Mouse (Mus musculus): ENCODE data around the gene Arx. TPM values are rescaled to one million over a fixed set of nuclear protein-coding genes. Genes with fewer than 3 reads are reported as not detected.

Arx gene
- polyA plus RNA-seq, 1 experiment from 2014 or later: 0.09 TPM

- Histone ChIP-seq H3K4me1 (ENCODE audit: control insufficient read depth, insufficient read depth, low read length) (no peaks in the 10 kb centered on the region), H3K36me3 (ENCODE audit: control insufficient read depth, insufficient read depth, low read length) (no peaks in the 10 kb centered on the region), H3K4me3 (ENCODE audit: low read depth, low read length) (no peak overlapping the region), H3K9ac (ENCODE audit: low read depth, low read length) (no peak overlapping the region), H3K27ac (ENCODE audit: low read depth, low read length) (no peak overlapping the region), H3K27me3 (ENCODE audit: control insufficient read depth, insufficient read depth, low read length) (peaks cover 68% of the 10 kb centered on the region), H3K4me2 (no peak overlapping the region), H3K9me3 (replicated peaks; ENCODE audit: control insufficient read depth, low read length) (no peaks in the 10 kb centered on the region)
- ATAC-seq (replicated peaks; ENCODE audit: insufficient number of reproducible peaks, low FRiP score, low TSS enrichment): no peak
- WGBS (ENCODE audit: insufficient replicate concordance): 19% methylated on average over 10 of the region's 10 CpGs
Measured at GRCm38 (mm10) chrX:93300183-93300815, 14.1 kb downstream of the Arx start.

DNA sequence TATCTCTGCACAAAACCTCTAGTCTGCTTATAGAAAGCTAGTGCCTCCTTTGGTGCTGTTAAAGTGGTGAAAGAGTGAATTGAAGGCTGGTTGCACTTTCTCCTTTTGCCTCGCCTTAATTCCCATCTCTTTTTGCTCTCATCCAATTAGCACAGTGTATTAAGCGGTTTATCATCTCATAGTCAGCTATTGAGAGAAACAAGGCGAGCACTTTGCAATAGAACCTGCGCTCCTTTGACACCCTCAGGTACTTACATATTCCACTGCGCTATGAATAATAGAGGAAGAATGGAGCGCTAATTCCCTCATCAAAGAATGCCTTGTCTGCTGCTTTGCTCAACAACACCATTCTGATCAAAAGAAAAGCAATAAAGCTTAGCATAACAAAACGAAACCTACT is 15.6 kb downstream of the Arx start:
- H3K4me3 ChIP-seq (ENCODE audit: low read depth, low read length): no peak overlapping the region
- no peaks in the 10 kb centered on the region for H3K9me3 ChIP-seq (replicated peaks; ENCODE audit: control insufficient read depth, low read length)
- WGBS (ENCODE audit: insufficient replicate concordance): 11% methylated on average over 7 of the region's 7 CpGs
- no peak overlapping the region for H3K4me2 ChIP-seq
- H3K36me3 ChIP-seq (ENCODE audit: control insufficient read depth, insufficient read depth, low read length): no peaks in the 10 kb centered on the region
- no peaks in the 10 kb centered on the region for H3K4me1 ChIP-seq (ENCODE audit: control insufficient read depth, insufficient read depth, low read length)
- no peak for ATAC-seq (replicated peaks; ENCODE audit: insufficient number of reproducible peaks, low FRiP score, low TSS enrichment)
- no peak overlapping the region for H3K27ac ChIP-seq (ENCODE audit: low read depth, low read length)
- H3K9ac ChIP-seq (ENCODE audit: low read depth, low read length): no peak overlapping the region
- H3K27me3 ChIP-seq (ENCODE audit: control insufficient read depth, insufficient read depth, low read length): peaks cover 57% of the 10 kb centered on the region

GRCm38 (mm10) chrX:93305780-93306179 is 19.5 kb downstream of the Arx start:
- no peak for ATAC-seq (replicated peaks; ENCODE audit: insufficient number of reproducible peaks, low FRiP score, low TSS enrichment)
- Histone ChIP-seq H3K4me2 (no peak overlapping the region), H3K9me3 (replicated peaks; ENCODE audit: control insufficient read depth, low read length) (no peaks in the 10 kb centered on the region), H3K27me3 (ENCODE audit: control insufficient read depth, insufficient read depth, low read length) (peaks cover 23% of the 10 kb centered on the region), H3K36me3 (ENCODE audit: control insufficient read depth, insufficient read depth, low read length) (no peaks in the 10 kb centered on the region), H3K4me3 (ENCODE audit: low read depth, low read length) (no peak overlapping the region), H3K9ac (ENCODE audit: low read depth, low read length) (no peak overlapping the region), H3K27ac (ENCODE audit: low read depth, low read length) (no peak overlapping the region), H3K4me1 (ENCODE audit: control insufficient read depth, insufficient read depth, low read length) (no peaks in the 10 kb centered on the region)
- 86% methylated on average over 7 of the region's 7 CpGs for WGBS (ENCODE audit: insufficient replicate concordance)

DNA sequence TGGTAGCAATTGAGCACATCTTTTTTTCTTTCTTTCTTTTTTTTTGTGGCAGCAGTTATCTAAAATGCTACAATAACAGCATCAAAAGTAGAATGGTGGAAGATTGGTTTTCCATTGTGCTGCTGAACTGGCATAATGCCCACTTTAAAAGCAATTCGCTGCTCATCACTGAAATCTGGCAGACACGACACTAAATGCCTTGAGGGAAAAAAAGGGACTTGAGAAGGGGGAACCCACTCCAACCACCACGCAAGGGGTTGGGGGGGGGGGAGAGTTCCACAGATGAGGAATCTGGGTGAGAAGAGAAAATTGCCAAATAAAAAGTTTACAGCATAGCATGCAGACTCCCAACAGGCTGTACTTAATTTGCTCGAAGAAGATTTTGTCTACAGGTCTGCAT is 31.3 kb downstream of the Arx start:
- Histone ChIP-seq H3K27ac (ENCODE audit: low read depth, low read length) (no peak overlapping the region), H3K4me2 (no peak overlapping the region), H3K36me3 (ENCODE audit: control insufficient read depth, insufficient read depth, low read length) (no peaks in the 10 kb centered on the region), H3K9ac (ENCODE audit: low read depth, low read length) (no peak overlapping the region), H3K27me3 (ENCODE audit: control insufficient read depth, insufficient read depth, low read length) (no peaks in the 10 kb centered on the region), H3K4me3 (ENCODE audit: low read depth, low read length) (no peak overlapping the region), H3K4me1 (ENCODE audit: control insufficient read depth, insufficient read depth, low read length) (no peaks in the 10 kb centered on the region), H3K9me3 (replicated peaks; ENCODE audit: control insufficient read depth, low read length) (no peaks in the 10 kb centered on the region)
- no peak for ATAC-seq (replicated peaks; ENCODE audit: insufficient number of reproducible peaks, low FRiP score, low TSS enrichment)
- WGBS (ENCODE audit: insufficient replicate concordance): 74% methylated on average over 4 of the region's 4 CpGs

- no peak for ATAC-seq (replicated peaks; ENCODE audit: insufficient number of reproducible peaks, low FRiP score, low TSS enrichment)
- H3K9ac ChIP-seq (ENCODE audit: low read depth, low read length): no peak overlapping the region
- 68% methylated on average over 2 of the region's 2 CpGs for WGBS (ENCODE audit: insufficient replicate concordance)
- no peak overlapping the region for H3K4me3 ChIP-seq (ENCODE audit: low read depth, low read length)
- no peaks in the 10 kb centered on the region for H3K36me3 ChIP-seq (ENCODE audit: control insufficient read depth, insufficient read depth, low read length)
- no peaks in the 10 kb centered on the region for H3K9me3 ChIP-seq (replicated peaks; ENCODE audit: control insufficient read depth, low read length)
- H3K27ac ChIP-seq (ENCODE audit: low read depth, low read length): no peak overlapping the region
- H3K4me2 ChIP-seq: no peak overlapping the region
- H3K4me1 ChIP-seq (ENCODE audit: control insufficient read depth, insufficient read depth, low read length): no peaks in the 10 kb centered on the region
- H3K27me3 ChIP-seq (ENCODE audit: control insufficient read depth, insufficient read depth, low read length): no peaks in the 10 kb centered on the region
Measured at GRCm38 (mm10) chrX:93319979-93320378, 33.7 kb downstream of the Arx start.

DNA sequence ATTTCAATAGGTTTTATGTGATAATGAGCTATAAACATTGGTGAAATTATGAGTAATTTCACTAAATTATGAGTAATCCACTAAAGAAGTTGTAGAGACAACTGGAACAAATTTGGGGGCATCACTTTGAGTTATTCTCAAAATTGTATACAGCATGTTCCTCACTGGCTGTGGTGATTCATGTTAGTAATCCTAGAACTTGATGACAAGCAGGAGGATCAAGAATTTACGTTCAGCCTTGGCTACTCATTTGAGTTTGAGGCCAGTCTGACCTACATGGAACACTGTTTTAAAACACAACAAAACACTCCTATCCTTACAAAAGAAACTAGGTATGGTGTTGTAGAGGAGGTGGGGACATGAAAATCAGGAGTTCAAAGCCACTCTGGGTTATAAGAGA is 35.1 kb downstream of the Arx start:
- ATAC-seq (replicated peaks; ENCODE audit: insufficient number of reproducible peaks, low FRiP score, low TSS enrichment): no peak
- Histone ChIP-seq H3K4me3 (ENCODE audit: low read depth, low read length) (no peak overlapping the region), H3K9me3 (replicated peaks; ENCODE audit: control insufficient read depth, low read length) (no peaks in the 10 kb centered on the region), H3K27ac (ENCODE audit: low read depth, low read length) (no peak overlapping the region), H3K9ac (ENCODE audit: low read depth, low read length) (no peak overlapping the region), H3K36me3 (ENCODE audit: control insufficient read depth, insufficient read depth, low read length) (no peaks in the 10 kb centered on the region), H3K4me1 (ENCODE audit: control insufficient read depth, insufficient read depth, low read length) (no peaks in the 10 kb centered on the region), H3K4me2 (no peak overlapping the region), H3K27me3 (ENCODE audit: control insufficient read depth, insufficient read depth, low read length) (no peaks in the 10 kb centered on the region)
- WGBS (ENCODE audit: insufficient replicate concordance): 62% methylated on average over 1 of the region's 1 CpGs

All from heart, embryonic 11.5 days (tissue).